Mouse (Mus musculus): ENCODE measurements around the gene Bhlhe23. TPM values are rescaled to one million over a fixed set of nuclear protein-coding genes. Genes with fewer than 3 reads are reported as not detected.

Gene Bhlhe23
- polyA plus RNA-seq, 1 experiment from 2014 or later = not detected

- H3K36me3 ChIP-seq (replicated peaks; ENCODE audit: insufficient read depth, low read length) = peaks cover 26% of the 10 kb centered on the region
- H3K4me3 ChIP-seq (ENCODE audit: low read depth, low read length) = peak overlapping the region; percentile 50
- peak overlapping the region; percentile 83 for H3K4me2 ChIP-seq (ENCODE audit: low read depth, low read length)
- no peaks in the 10 kb centered on the region for H3K9me3 ChIP-seq (ENCODE audit: low read length)
- no peak for DNase-seq
- H3K4me1 ChIP-seq (ENCODE audit: insufficient read depth) = peaks cover 56% of the 10 kb centered on the region
- TF ChIP-seq EP300 (IDR thresholded peaks at IDR 0.05; ENCODE audit: low read depth) (no peak), CTCF (IDR thresholded peaks at IDR 0.05; ENCODE audit: low read depth) (no peak)
- H3K27me3 ChIP-seq (ENCODE audit: insufficient read depth, low read length) = no peaks in the 10 kb centered on the region
- peak overlapping the region; percentile 66 for H3K9ac ChIP-seq (replicated peaks)
- H3K27ac ChIP-seq (ENCODE audit: low read depth) = peak overlapping the region; percentile 92
- no peak for ATAC-seq
- WGBS (ENCODE audit: insufficient replicate concordance) = 10% methylated on average over 8 of the region's 8 CpGs
Observed at GRCm38 (mm10) chr2:180725856-180726629, 50.7 kb downstream of the Bhlhe23 start.

GRCm38 (mm10) chr2:180725414-180725778, 51.3 kb downstream of the Bhlhe23 start:
- ATAC-seq = peak; percentile 10

GRCm38 (mm10) chr2:180724585-180725413, 51.9 kb downstream of the Bhlhe23 start, which contains the start of gene Slc17a9:
Slc17a9 (plus strand) TSS chr2:180725263.
- TF ChIP-seq CTCF (IDR thresholded peaks at IDR 0.05; ENCODE audit: low read depth) = no peak
- TF ChIP-seq EP300 (IDR thresholded peaks at IDR 0.05; ENCODE audit: low read depth) = no peak
- H3K36me3 ChIP-seq (replicated peaks; ENCODE audit: insufficient read depth, low read length) = peaks cover 39% of the 10 kb centered on the region
- H3K27me3 ChIP-seq (ENCODE audit: insufficient read depth, low read length) = no peaks in the 10 kb centered on the region
- H3K9me3 ChIP-seq (ENCODE audit: low read length) = no peaks in the 10 kb centered on the region
- peak; percentile 82 for DNase-seq
- H3K27ac ChIP-seq (ENCODE audit: low read depth) = peak within 1 kb of the TSS; percentile 92
- H3K4me1 ChIP-seq (ENCODE audit: insufficient read depth) = peaks cover 54% of the 10 kb centered on the region
- WGBS (ENCODE audit: insufficient replicate concordance) = 3% methylated on average over 18 of the region's 18 CpGs
- H3K4me3 ChIP-seq (ENCODE audit: low read depth, low read length) = peak within 1 kb of the TSS; percentile 50
- peak; percentile 91 for ATAC-seq
- peak within 1 kb of the TSS; percentile 66 for H3K9ac ChIP-seq (replicated peaks)
- peak within 1 kb of the TSS; percentile 83 for H3K4me2 ChIP-seq (ENCODE audit: low read depth, low read length)

More at GRCm38 (mm10) chr2:180725414-180725778, 51.3 kb downstream of the Bhlhe23 start:
- Histone ChIP-seq H3K4me2 (ENCODE audit: low read depth, low read length) (peak overlapping the region; percentile 83), H3K4me3 (ENCODE audit: low read depth, low read length) (peak overlapping the region; percentile 50), H3K36me3 (replicated peaks; ENCODE audit: insufficient read depth, low read length) (peaks cover 33% of the 10 kb centered on the region), H3K9me3 (ENCODE audit: low read length) (no peaks in the 10 kb centered on the region), H3K27ac (ENCODE audit: low read depth) (peak overlapping the region; percentile 92), H3K9ac (replicated peaks) (peak overlapping the region; percentile 66), H3K27me3 (ENCODE audit: insufficient read depth, low read length) (no peaks in the 10 kb centered on the region), H3K4me1 (ENCODE audit: insufficient read depth) (peaks cover 54% of the 10 kb centered on the region)
- 1% methylated on average over 6 of the region's 6 CpGs for WGBS (ENCODE audit: insufficient replicate concordance)
- DNase-seq = no peak
- no peak for TF ChIP-seq CTCF (IDR thresholded peaks at IDR 0.05; ENCODE audit: low read depth)
- TF ChIP-seq EP300 (IDR thresholded peaks at IDR 0.05; ENCODE audit: low read depth) = no peak

Other genes with a start within 250 kb of the Bhlhe23 start
- 7.3 and 7.5 TPM in 2 replicates for gene Mrgbp, start 195.6 kb downstream of the Bhlhe23 start, polyA plus RNA-seq (2015; fragmentation: Nextera tagmentation; extraction: Ambion mirVana)
- gene Ogfr, start 187.7 kb downstream of the Bhlhe23 start, polyA plus RNA-seq (2015; fragmentation: Nextera tagmentation; extraction: Ambion mirVana) = 22.7 and 24.9 TPM in 2 replicates
- gene Col9a3, start 179.1 kb downstream of the Bhlhe23 start, polyA plus RNA-seq (2015; fragmentation: Nextera tagmentation; extraction: Ambion mirVana) = 0.41 and 0.63 TPM in 2 replicates
- not detected in 2 replicates for gene Tcfl5, start 134.2 kb downstream of the Bhlhe23 start, polyA plus RNA-seq (2015; fragmentation: Nextera tagmentation; extraction: Ambion mirVana)
- 6.5 and 8.7 TPM in 2 replicates for gene Dido1, start 66.9 kb downstream of the Bhlhe23 start, polyA plus RNA-seq (2015; fragmentation: Nextera tagmentation; extraction: Ambion mirVana)
- gene Gid8, start 66.8 kb downstream of the Bhlhe23 start, polyA plus RNA-seq (2015; fragmentation: Nextera tagmentation; extraction: Ambion mirVana) = 68.2 and 71.3 TPM in 2 replicates
- 5.2 and 6.0 TPM in 2 replicates for gene Slc17a9, start 51.6 kb downstream of the Bhlhe23 start, polyA plus RNA-seq (2015; fragmentation: Nextera tagmentation; extraction: Ambion mirVana)
- gene Ythdf1, start 144.0 kb upstream of the Bhlhe23 start, polyA plus RNA-seq (2015; fragmentation: Nextera tagmentation; extraction: Ambion mirVana) = 17.3 and 17.8 TPM in 2 replicates
- not detected in 2 replicates for gene Birc7, start 152.1 kb upstream of the Bhlhe23 start, polyA plus RNA-seq (2015; fragmentation: Nextera tagmentation; extraction: Ambion mirVana)
- gene Nkain4, start 177.8 kb upstream of the Bhlhe23 start, polyA plus RNA-seq (2015; fragmentation: Nextera tagmentation; extraction: Ambion mirVana) = 1.6 and 3.4 TPM in 2 replicates
- gene Arfgap1, start 190.3 kb upstream of the Bhlhe23 start, polyA plus RNA-seq (2015; fragmentation: Nextera tagmentation; extraction: Ambion mirVana) = 17.7 and 18.8 TPM in 2 replicates
- 0.12 and 0.18 TPM in 2 replicates for gene Col20a1, start 209.6 kb upstream of the Bhlhe23 start, polyA plus RNA-seq (2015; fragmentation: Nextera tagmentation; extraction: Ambion mirVana)